Mouse (Mus musculus) neural tube, embryonic 10.5 days (tissue): ENCODE results near the gene Ptprn2.

Experiments
- DNase-seq: peaks from one replicate; pipeline ENCODE4 v3.0.0-alpha.2; 2017; ENCODE audit warnings: low spot score; ENCODE audit errors: extremely low spot score

The Ptprn2 gene

GRCm38 (mm10) chr12:116975547-116975946, 490.0 kb downstream of the Ptprn2 start:
- peak; percentile 10 for DNase-seq

DNA sequence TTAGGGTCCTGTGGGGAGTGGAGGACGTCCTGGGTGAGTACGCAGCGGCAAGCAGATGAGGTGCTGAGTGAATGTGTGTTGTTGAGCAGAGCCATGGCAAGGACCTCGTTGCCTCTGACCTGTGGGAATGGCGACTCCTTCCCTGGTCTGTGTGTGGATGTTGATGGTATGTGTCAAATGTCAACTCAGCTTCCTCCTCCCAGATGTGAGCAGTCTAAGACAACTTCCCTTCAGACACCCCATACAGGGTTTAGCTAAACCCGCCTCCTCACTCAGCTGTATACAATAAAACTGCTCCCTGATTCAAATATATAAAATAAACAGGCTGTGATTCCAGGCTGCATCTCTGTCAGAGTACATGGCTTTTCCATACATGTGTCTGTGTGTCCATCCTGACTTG, 491.5 kb downstream of the Ptprn2 start:
- DNase-seq = peak; percentile 11

GRCm38 (mm10) chr12:116978201-116978600, 492.7 kb downstream of the Ptprn2 start:
- DNase-seq = peak; percentile 12

- no peak for DNase-seq
Measured at GRCm38 (mm10) chr12:116981315-116981714, 495.8 kb downstream of the Ptprn2 start.

DNA sequence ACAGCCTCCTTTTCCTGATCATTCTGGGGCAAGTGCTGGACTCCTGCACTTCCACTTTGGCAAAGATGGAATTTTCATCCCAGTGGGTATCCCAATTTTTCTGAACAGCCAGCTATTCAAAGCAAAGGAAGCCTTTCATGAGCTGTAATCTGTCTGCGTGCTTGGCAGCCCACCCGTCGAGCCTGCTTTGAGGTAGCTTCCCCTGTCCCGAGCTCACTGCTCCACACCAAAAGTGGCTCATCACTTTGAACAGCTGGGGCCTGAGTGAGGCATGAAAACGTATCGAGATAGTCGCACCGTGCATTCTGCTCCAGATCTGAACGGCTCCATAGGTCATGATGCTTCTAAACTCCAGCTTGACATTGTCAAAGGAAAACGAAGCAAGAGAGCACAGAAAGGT, 503.6 kb downstream of the Ptprn2 start:
- DNase-seq = no peak

- no peak for DNase-seq
Measured at GRCm38 (mm10) chr12:117001546-117002148, 516.1 kb downstream of the Ptprn2 start.

DNA sequence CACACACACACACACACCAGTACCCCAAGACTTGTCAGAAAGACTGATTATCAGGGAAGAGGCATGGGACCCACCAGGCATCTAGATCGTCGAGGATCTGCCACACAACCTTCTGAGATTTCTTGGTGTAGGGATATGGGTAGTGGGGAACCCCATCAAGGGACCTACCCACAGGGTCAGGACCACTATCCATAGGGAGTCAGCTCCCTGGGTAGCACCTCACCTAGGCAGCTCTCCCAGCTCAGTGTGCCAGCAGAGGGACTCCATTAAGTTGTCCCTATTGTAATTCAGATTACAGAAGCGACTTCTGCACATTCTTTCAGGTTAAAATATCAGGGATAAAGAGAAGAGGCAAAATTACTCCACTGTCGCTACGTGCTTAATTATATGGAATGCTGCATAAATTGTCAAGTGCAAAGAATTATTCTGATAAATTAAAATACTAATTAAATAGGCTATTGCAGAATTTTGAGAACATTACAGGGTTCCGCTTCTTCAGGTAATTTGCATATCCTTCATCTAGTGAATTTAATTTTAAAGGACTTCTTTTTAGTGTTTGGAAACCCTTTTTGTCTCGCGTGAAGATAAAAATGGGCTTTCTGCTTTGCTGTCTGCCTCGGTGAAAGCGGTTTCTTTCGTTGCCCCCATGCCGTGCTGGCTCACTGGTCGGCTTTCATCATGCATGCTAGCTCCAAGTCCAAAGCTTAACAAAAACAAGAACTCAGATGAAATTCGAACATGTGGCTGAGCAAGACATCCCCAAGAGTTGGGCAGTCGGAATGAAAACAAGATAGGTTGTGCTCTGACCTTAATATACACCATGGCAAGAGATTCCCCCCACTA, 531.5 kb downstream of the Ptprn2 start:
- no peak for DNase-seq

DNA sequence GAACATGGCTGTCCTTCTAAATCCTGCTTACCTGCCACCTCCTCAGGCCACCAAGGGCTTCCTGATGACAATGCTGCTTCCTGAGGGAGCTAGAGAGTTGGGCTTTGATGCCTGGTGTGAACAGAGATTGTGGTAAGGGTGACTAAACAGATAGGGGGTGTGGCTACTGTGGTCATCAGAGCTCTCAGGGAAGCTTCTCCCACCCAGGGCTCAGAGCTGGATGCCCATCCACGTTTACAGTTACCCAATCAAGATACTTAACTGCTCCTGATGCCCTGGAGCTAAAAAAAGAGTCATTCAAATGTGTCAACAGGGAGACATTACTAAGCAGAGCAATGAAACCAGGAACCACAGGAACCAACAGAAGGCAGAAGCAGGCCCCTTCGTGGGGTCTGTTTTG, 532.4 kb downstream of the Ptprn2 start:
- no peak for DNase-seq

GRCm38 (mm10) chr12:117023235-117023634, 537.7 kb downstream of the Ptprn2 start:
- no peak for DNase-seq

DNA sequence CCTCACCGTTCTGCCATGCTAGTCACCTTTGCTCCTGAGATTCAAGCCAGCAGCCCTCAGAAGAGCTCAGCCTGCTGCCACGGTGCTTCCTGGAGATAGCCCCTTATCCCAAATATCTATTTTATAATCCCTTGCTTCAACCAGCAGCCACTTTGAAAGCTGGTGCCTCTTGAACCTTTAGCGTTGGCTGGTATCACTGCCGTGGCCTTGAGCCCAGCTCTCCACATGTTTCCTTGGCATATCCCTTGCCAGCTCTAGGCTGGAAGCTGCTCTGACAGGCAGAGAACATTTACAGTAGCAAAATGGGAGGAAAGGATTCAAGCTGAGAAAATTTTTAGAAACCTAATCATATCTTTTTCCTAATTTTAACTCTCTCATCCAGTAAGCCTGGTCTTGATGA, 539.4 kb downstream of the Ptprn2 start:
- no peak for DNase-seq

DNA sequence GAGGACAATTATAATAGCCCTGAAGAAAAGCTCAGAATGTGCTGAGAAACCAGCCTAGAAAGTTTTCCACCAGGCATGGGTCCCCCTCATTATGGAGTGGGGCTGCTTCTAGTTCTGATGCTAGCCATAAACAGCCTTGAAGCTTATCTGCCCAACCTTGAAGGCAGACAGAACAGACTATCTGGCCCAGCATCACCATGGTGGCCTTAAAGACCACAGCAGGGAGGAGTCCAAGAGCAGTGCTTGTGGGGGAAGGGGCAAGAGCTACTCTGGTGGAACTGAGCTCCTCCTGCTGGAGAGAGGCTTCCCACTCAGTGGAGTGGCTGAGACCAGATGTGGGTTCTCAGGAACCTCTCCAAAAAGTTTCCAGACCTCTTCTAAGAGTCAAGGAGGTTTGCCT, 540.2 kb downstream of the Ptprn2 start:
- no peak for DNase-seq

GRCm38 (mm10) chr12:117027351-117027750, 541.8 kb downstream of the Ptprn2 start:
- no peak for DNase-seq

GRCm38 (mm10) chr12:117028333-117028961, 542.9 kb downstream of the Ptprn2 start:
- no peak for DNase-seq

GRCm38 (mm10) chr12:117033172-117033571, 547.7 kb downstream of the Ptprn2 start:
- DNase-seq = no peak

DNA sequence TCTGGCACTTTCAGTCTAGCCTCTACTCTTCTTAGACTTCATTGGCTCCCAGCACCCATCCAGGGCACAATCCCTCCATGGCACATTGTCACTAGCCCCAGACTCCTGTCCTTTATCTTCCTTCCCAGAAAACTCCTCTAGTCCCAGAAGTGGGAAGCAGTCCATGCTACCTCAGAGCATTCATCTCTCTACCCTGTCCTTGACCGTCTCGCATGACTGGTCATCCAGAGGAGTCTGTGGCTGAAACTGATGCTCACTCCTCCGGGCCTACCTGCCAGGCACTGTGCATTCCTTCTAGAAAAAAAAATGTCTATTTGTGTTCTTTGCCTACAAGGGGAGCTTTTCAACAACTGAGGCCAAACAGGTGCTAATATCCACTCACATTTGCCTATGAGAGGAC, 549.0 kb downstream of the Ptprn2 start:
- no peak for DNase-seq

GRCm38 (mm10) chr12:117035243-117035642, 549.7 kb downstream of the Ptprn2 start:
- peak; percentile 56 for DNase-seq

DNA sequence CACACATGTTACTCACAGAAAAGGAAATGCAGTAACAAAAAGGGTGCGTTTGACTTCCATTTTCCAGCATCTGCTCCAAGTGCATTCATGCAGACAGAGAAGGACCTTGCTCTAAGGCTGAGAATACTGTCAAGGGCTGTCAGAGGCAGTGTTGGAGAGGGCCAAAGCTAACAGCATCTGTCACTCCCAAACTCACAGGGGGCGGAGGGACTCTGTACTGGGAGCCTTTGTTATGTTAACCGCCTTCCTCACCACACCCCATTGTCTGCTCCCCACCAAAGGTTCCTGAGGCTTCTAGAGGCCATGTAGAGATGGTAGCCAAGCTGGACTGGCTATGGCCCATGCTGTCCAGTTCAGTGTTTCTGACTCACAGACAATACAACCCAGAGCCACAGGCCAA, 553.9 kb downstream of the Ptprn2 start:
- no peak for DNase-seq

GRCm38 (mm10) chr12:117041409-117041808, 555.9 kb downstream of the Ptprn2 start:
- no peak for DNase-seq

GRCm38 (mm10) chr12:117042706-117043105, 557.2 kb downstream of the Ptprn2 start:
- DNase-seq = no peak

DNA sequence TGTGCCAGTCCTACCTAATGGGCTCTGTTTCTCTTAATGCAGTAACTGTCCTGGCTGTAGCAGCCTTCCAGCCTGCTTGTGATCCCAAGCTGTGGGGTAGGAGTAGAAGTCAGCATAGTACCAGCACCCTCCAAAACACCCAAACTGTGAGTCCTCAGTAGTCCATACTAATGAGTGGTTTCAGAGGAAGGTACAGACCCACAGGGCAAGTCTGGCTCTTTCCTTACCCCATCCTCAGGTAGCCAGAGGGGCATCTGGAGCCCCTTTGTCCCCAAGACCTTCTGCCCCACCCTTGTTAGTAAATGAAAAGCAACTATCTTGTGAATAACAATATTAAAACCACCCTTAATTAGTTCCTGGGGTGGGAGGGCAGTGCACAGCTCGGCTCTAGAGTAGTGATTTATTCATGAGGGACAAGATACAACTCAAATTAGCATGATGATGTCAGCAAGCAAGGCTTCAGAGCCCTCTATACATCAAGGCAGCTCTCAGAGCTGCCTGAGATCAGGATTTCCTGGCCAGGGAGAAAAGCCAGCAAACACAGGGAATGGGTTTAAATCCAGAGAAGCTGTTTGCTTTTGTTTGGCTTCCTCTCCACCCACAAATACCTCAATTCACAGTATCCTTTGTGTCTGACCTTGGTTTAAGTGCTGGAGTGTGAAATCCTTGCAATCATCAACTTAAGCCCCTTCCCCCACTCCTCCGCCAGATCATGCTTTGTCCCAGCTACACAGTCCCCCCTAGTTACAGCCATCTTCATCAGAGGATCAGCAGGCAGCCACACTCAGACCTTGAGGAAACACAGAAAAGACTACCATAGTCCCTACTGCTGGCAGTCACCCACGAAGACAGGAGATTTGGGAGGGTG, 562.1 kb downstream of the Ptprn2 start:
- DNase-seq = peak; percentile 32

- no peak for DNase-seq
Measured at GRCm38 (mm10) chr12:117049829-117050228, 564.3 kb downstream of the Ptprn2 start.
